Mouse (Mus musculus): ENCODE data around the gene Prpf6.

GRCm38 (mm10) chr2:181596221-181596960 lies 4.7 kb downstream of the Prpf6 start:
- no peak for TF ChIP-seq CTCF (IDR thresholded peaks at IDR 0.05; ENCODE audit: low read depth, low read length)
- no peak for TF ChIP-seq EP300 (IDR thresholded peaks at IDR 0.05; ENCODE audit: insufficient read depth, low read depth, low read length)
- no peak for TF ChIP-seq POLR2A (IDR thresholded peaks at IDR 0.05; ENCODE audit: insufficient read depth, low read length)

All from ES-Bruce4 (cell line).